Mouse (Mus musculus) urinary bladder, adult 2 months (tissue): Measurements from ENCODE around the gene Plcb2. TPM values are rescaled to one million over a fixed set of nuclear protein-coding genes. Genes with fewer than 3 reads are reported as not detected.

ENCODE experiments used
- DNase-seq: peaks from one replicate; pipeline ENCODE4 v3.0.0; 2022; ENCODE audit warnings: low spot score
- polyA plus RNA-seq: library from polyadenylated mRNA; depleted of rRNA; stranded (reverse); fragments of >200 nt; gene quantifications from 2 replicates; pipeline ENCODE4 v1.2.3, GENCODE M21; 2012

The Plcb2 gene
- polyA plus RNA-seq, 1 experiment: 2.6 TPM

GRCm38 (mm10) chr2:118716677-118717076, 11.6 kb downstream of the Plcb2 start:
- peak; percentile 11 for DNase-seq

GRCm38 (mm10) chr2:118714230-118714629, 14.0 kb downstream of the Plcb2 start:
- DNase-seq: no peak

GRCm38 (mm10) chr2:118713631-118714030, 14.6 kb downstream of the Plcb2 start:
- no peak for DNase-seq

- no peak for DNase-seq
Observed at GRCm38 (mm10) chr2:118711038-118711494, 17.2 kb downstream of the Plcb2 start.

GRCm38 (mm10) chr2:118709655-118710221, 18.5 kb downstream of the Plcb2 start:
- DNase-seq: no peak

- DNase-seq: no peak
Observed at GRCm38 (mm10) chr2:118708472-118708871, 19.8 kb downstream of the Plcb2 start.

- no peak for DNase-seq
Observed at GRCm38 (mm10) chr2:118706436-118706835, 21.8 kb downstream of the Plcb2 start.

- no peak for DNase-seq
Observed at GRCm38 (mm10) chr2:118703913-118704730, 24.1 kb downstream of the Plcb2 start, which contains the start of gene Ankrd63. Ankrd63 (minus strand) TSS chr2:118703963.

- peak; percentile 59 for DNase-seq
Observed at GRCm38 (mm10) chr2:118702883-118703761, 25.1 kb downstream of the Plcb2 start.

GRCm38 (mm10) chr2:118701971-118702882, 26.0 kb downstream of the Plcb2 start:
- DNase-seq: no peak

GRCm38 (mm10) chr2:118701161-118701560, 27.1 kb downstream of the Plcb2 start:
- DNase-seq: no peak

GRCm38 (mm10) chr2:118700179-118701062, 27.8 kb downstream of the Plcb2 start:
- peak; percentile 74 for DNase-seq

GRCm38 (mm10) chr2:118697955-118698354, 30.3 kb downstream of the Plcb2 start:
- DNase-seq: no peak

GRCm38 (mm10) chr2:118697311-118697877, 30.8 kb downstream of the Plcb2 start:
- no peak for DNase-seq

GRCm38 (mm10) chr2:118696451-118697308, 31.6 kb downstream of the Plcb2 start:
- no peak for DNase-seq

GRCm38 (mm10) chr2:118695677-118696232, 32.5 kb downstream of the Plcb2 start:
- no peak for DNase-seq

GRCm38 (mm10) chr2:118693370-118693966, 34.8 kb downstream of the Plcb2 start:
- no peak for DNase-seq

GRCm38 (mm10) chr2:118689875-118690274, 38.4 kb downstream of the Plcb2 start:
- DNase-seq: no peak
